Mouse (Mus musculus) natural killer cell, adult 2 months (primary cell): Measurements from ENCODE around the gene Herc1.

Experiments used
- DNase-seq, 2 experiments: peaks; one replicate each; pipeline ENCODE4 v3.0.0; 2022; ENCODE audit warnings: low spot score in 2 of 2

Herc1 gene

GRCm38 (mm10) chr9:66493992-66494391, 143.7 kb downstream of the Herc1 start:
- no peak for DNase-seq

- no peak for DNase-seq
Observed at GRCm38 (mm10) chr9:66501248-66501647, 151.0 kb downstream of the Herc1 start.

GRCm38 (mm10) chr9:66503879-66504411, 153.7 kb downstream of the Herc1 start:
- DNase-seq = peak; percentile 24 to 44

GRCm38 (mm10) chr9:66504518-66504917, 154.3 kb downstream of the Herc1 start:
- no peak for DNase-seq

GRCm38 (mm10) chr9:66505141-66505917, 155.1 kb downstream of the Herc1 start:
- peak in 1 of 2 experiments; percentile 21 for DNase-seq

- no peak for DNase-seq
Observed at GRCm38 (mm10) chr9:66506011-66506410, 155.8 kb downstream of the Herc1 start.

GRCm38 (mm10) chr9:66506424-66506823, 156.2 kb downstream of the Herc1 start:
- DNase-seq = no peak

GRCm38 (mm10) chr9:66507684-66508083, 157.4 kb downstream of the Herc1 start:
- no peak for DNase-seq

- DNase-seq = no peak
Observed at GRCm38 (mm10) chr9:66508890-66509399, 158.7 kb downstream of the Herc1 start.

GRCm38 (mm10) chr9:66510351-66510841, 160.1 kb downstream of the Herc1 start:
- peak in 1 of 2 experiments; percentile 14 for DNase-seq

- DNase-seq = no peak
Observed at GRCm38 (mm10) chr9:66510944-66511343, 160.7 kb downstream of the Herc1 start.

- DNase-seq = peak; percentile 86 to 89
Observed at GRCm38 (mm10) chr9:66511580-66512350, 161.5 kb downstream of the Herc1 start.

- peak; percentile 75 to 81 for DNase-seq
Observed at GRCm38 (mm10) chr9:66512351-66512671, 162.1 kb downstream of the Herc1 start.

GRCm38 (mm10) chr9:66513150-66513549, 162.9 kb downstream of the Herc1 start:
- no peak for DNase-seq

- DNase-seq = no peak
Observed at GRCm38 (mm10) chr9:66513661-66514255, 163.5 kb downstream of the Herc1 start.

- peak in 1 of 2 experiments; percentile 31 for DNase-seq
Observed at GRCm38 (mm10) chr9:66514256-66514770, 164.1 kb downstream of the Herc1 start, which contains the start of gene Fbxl22. Gene Fbxl22, minus strand, starts transcription at chr9:66514593.

GRCm38 (mm10) chr9:66515115-66515514, 164.9 kb downstream of the Herc1 start:
- no peak for DNase-seq

GRCm38 (mm10) chr9:66515680-66516210, 165.5 kb downstream of the Herc1 start:
- no peak for DNase-seq

- DNase-seq = no peak
Observed at GRCm38 (mm10) chr9:66516296-66516940, 166.2 kb downstream of the Herc1 start.

- no peak for DNase-seq
Observed at GRCm38 (mm10) chr9:66517746-66518145, 167.5 kb downstream of the Herc1 start.

- DNase-seq = no peak
Observed at GRCm38 (mm10) chr9:66518251-66518650, 168.0 kb downstream of the Herc1 start.
